Mouse (Mus musculus) intestine, embryonic 15.5 days (tissue): ENCODE measurements around the gene Fthl17f. TPM values are rescaled to one million over a fixed set of nuclear protein-coding genes. Genes with fewer than 3 reads are reported as not detected.
"Not testable (repeated sequence)": the region's sequence is repeated elsewhere in the genome, so short reads cannot be mapped to it uniquely, and the experiment has no call there.

Experiments used
- ATAC-seq: fragments of 200-750 bp; cut with Nextera tagmentation; 2 replicates; pipeline ENCODE4 v1.8.0; 2017; ENCODE audit warnings: moderate TSS enrichment, moderate library complexity
- H3K27ac ChIP-seq: fragments of 300-500 bp; sonication (generic); 2 replicates; pipeline ENCODE4 v1.5.1; 2015; ENCODE audit warnings: mild to moderate bottlenecking, inconsistent platforms
- H3K27me3 ChIP-seq: fragments of 300-500 bp; sonication (generic); replicated peaks from 2 replicates; pipeline ENCODE4 v1.6.1; 2015; ENCODE audit warnings: inconsistent platforms
- H3K36me3 ChIP-seq: fragments of 300-500 bp; sonication (generic); 2 replicates; pipeline ENCODE4 v1.6.1; 2015; ENCODE audit warnings: inconsistent platforms
- H3K4me1 ChIP-seq: fragments of 300-500 bp; sonication (generic); replicated peaks from 2 replicates; pipeline ENCODE4 v1.6.1; 2015; ENCODE audit warnings: inconsistent platforms
- H3K4me2 ChIP-seq: fragments of 300-500 bp; sonication (generic); replicated peaks from 2 replicates; pipeline ENCODE4 v1.6.1; 2015; ENCODE audit warnings: mild to moderate bottlenecking, inconsistent platforms
- H3K4me3 ChIP-seq: fragments of 300-500 bp; sonication (generic); replicated peaks from 2 replicates; pipeline ENCODE4 v1.5.1; 2015; ENCODE audit warnings: inconsistent platforms
- H3K9ac ChIP-seq: fragments of 300-500 bp; sonication (generic); 2 replicates; pipeline ENCODE4 v1.6.1; 2015; ENCODE audit warnings: inconsistent platforms
- H3K9me3 ChIP-seq: fragments of 300-500 bp; sonication (generic); 2 replicates; pipeline ENCODE4 v1.6.1; 2016; ENCODE audit warnings: inconsistent platforms
- WGBS: fragments of 180-500 bp; shearing (Covaris S2); methylation state at CpG from one replicate; pipeline ENCODE4 v1.1.7; 2015; 5-methylcytosine and 5-hydroxymethylcytosine counted together
- polyA plus RNA-seq: library from polyadenylated mRNA; unstranded; fragments of >200 nt; fragmentation: Nextera tagmentation; extraction: Ambion mirVana; gene quantifications from 2 replicates; pipeline ENCODE4 v1.2.1, GENCODE M21; 2015

The Fthl17f gene
- not detected in 2 replicates for polyA plus RNA-seq

- H3K9ac ChIP-seq, H3K9me3 ChIP-seq, H3K4me3 ChIP-seq, H3K36me3 ChIP-seq, ATAC-seq, H3K27ac ChIP-seq, H3K4me2 ChIP-seq, H3K4me1 ChIP-seq, H3K27me3 ChIP-seq: not testable (repeated sequence)
- 85% methylated on average over 11 of the region's 11 CpGs for WGBS
Observed at GRCm38 (mm10) chrX:9062715-9063114, at the start of gene Fthl17f. Gene Fthl17f, plus strand, starts transcription at chrX:9063015.

GRCm38 (mm10) chrX:9016079-9016478 is 46.7 kb upstream of the Fthl17f start:
- Histone ChIP-seq H3K27ac (no peak overlapping the region), H3K4me3 (no peak overlapping the region), H3K4me1 (no peaks in the 10 kb centered on the region), H3K27me3 (no peaks in the 10 kb centered on the region), H3K9me3 (no peaks in the 10 kb centered on the region), H3K9ac (no peak overlapping the region), H3K4me2 (no peak overlapping the region), H3K36me3 (no peaks in the 10 kb centered on the region)
- ATAC-seq: no peak
- 59% methylated on average over 1 of the region's 1 CpGs for WGBS

- no peaks in the 10 kb centered on the region for H3K36me3 ChIP-seq
- ATAC-seq: no peak
- no peak overlapping the region for H3K4me3 ChIP-seq
- WGBS: 59% methylated on average over 10 of the region's 10 CpGs
- H3K9ac ChIP-seq: no peak overlapping the region
- H3K27ac ChIP-seq: no peak overlapping the region
- no peaks in the 10 kb centered on the region for H3K4me1 ChIP-seq
- no peaks in the 10 kb centered on the region for H3K27me3 ChIP-seq
- H3K9me3 ChIP-seq: no peaks in the 10 kb centered on the region
- no peak overlapping the region for H3K4me2 ChIP-seq
Observed at GRCm38 (mm10) chrX:9019481-9019880, 43.3 kb upstream of the Fthl17f start.

- not testable (repeated sequence) for H3K4me2 ChIP-seq, H3K27me3 ChIP-seq, H3K4me3 ChIP-seq, H3K36me3 ChIP-seq, H3K27ac ChIP-seq, H3K9me3 ChIP-seq, H3K9ac ChIP-seq, ATAC-seq, H3K4me1 ChIP-seq
- WGBS: 100% methylated on average over 1 of the region's 10 CpGs
Observed at GRCm38 (mm10) chrX:9033193-9033592, 29.6 kb upstream of the Fthl17f start, which contains the start of gene Fthl17e. Gene Fthl17e, plus strand, starts transcription at chrX:9033493.

GRCm38 (mm10) chrX:9041611-9042010 is 21.2 kb upstream of the Fthl17f start:
- H3K9ac ChIP-seq, H3K27me3 ChIP-seq, H3K4me1 ChIP-seq: not testable (repeated sequence)

GRCm38 (mm10) chrX:9060952-9061351 is 1.9 kb upstream of the Fthl17f start:
- ATAC-seq, H3K4me2 ChIP-seq, H3K9ac ChIP-seq, H3K4me1 ChIP-seq, H3K27ac ChIP-seq, H3K27me3 ChIP-seq, H3K9me3 ChIP-seq, H3K4me3 ChIP-seq, H3K36me3 ChIP-seq: not testable (repeated sequence)
- WGBS: 27% methylated on average over 8 of the region's 9 CpGs

More at GRCm38 (mm10) chrX:9041611-9042010, 21.2 kb upstream of the Fthl17f start:
- H3K27ac ChIP-seq, H3K9me3 ChIP-seq, H3K4me3 ChIP-seq, H3K4me2 ChIP-seq, ATAC-seq, H3K36me3 ChIP-seq: not testable (repeated sequence)
- 35% methylated on average over 3 of the region's 4 CpGs for WGBS

GRCm38 (mm10) chrX:9062101-9062500 is 714 bp upstream of the Fthl17f start:
- Histone ChIP-seq H3K27me3 (no peaks in the 10 kb centered on the region), H3K4me1 (no peaks in the 10 kb centered on the region), H3K36me3 (no peaks in the 10 kb centered on the region), H3K9me3 (no peaks in the 10 kb centered on the region), H3K4me2 (no peak overlapping the region), H3K9ac (no peak overlapping the region), H3K27ac (no peak overlapping the region), H3K4me3 (no peak overlapping the region)
- 90% methylated on average over 4 of the region's 4 CpGs for WGBS
- ATAC-seq: no peak

GRCm38 (mm10) chrX:9077699-9078098 is 14.9 kb downstream of the Fthl17f start:
- H3K36me3 ChIP-seq, H3K4me3 ChIP-seq, H3K9me3 ChIP-seq, H3K27ac ChIP-seq, ATAC-seq, H3K4me2 ChIP-seq, H3K4me1 ChIP-seq, H3K9ac ChIP-seq, H3K27me3 ChIP-seq: not testable (repeated sequence)
- 29% methylated on average over 9 of the region's 10 CpGs for WGBS

- H3K27me3 ChIP-seq, ATAC-seq, H3K4me3 ChIP-seq, H3K27ac ChIP-seq, H3K9ac ChIP-seq, H3K36me3 ChIP-seq, H3K4me1 ChIP-seq, H3K9me3 ChIP-seq, H3K4me2 ChIP-seq: not testable (repeated sequence)
Observed at GRCm38 (mm10) chrX:9095066-9095465, 32.3 kb downstream of the Fthl17f start.

GRCm38 (mm10) chrX:9104262-9104661 is 41.4 kb downstream of the Fthl17f start, which contains the start of gene 4930402K13Rik:
Gene 4930402K13Rik, plus strand, starts transcription at chrX:9104562.
- Histone ChIP-seq H3K4me2 (no peak within 1 kb of the TSS), H3K4me1 (no peaks in the 10 kb centered on the region), H3K9ac (no peak within 1 kb of the TSS), H3K27me3 (no peaks in the 10 kb centered on the region), H3K9me3 (no peaks in the 10 kb centered on the region), H3K27ac (no peak within 1 kb of the TSS), H3K36me3 (no peaks in the 10 kb centered on the region), H3K4me3 (no peak within 1 kb of the TSS)
- ATAC-seq: no peak
- WGBS: 93% methylated on average over 6 of the region's 6 CpGs

GRCm38 (mm10) chrX:9110381-9110780 is 47.6 kb downstream of the Fthl17f start:
- no peak for ATAC-seq
- no peak overlapping the region for H3K27ac ChIP-seq
- WGBS: 52% methylated on average over 2 of the region's 2 CpGs
- no peak overlapping the region for H3K4me3 ChIP-seq
- H3K9me3 ChIP-seq: no peaks in the 10 kb centered on the region
- H3K4me1 ChIP-seq: no peaks in the 10 kb centered on the region
- H3K36me3 ChIP-seq: no peaks in the 10 kb centered on the region
- no peak overlapping the region for H3K4me2 ChIP-seq
- no peak overlapping the region for H3K9ac ChIP-seq
- H3K27me3 ChIP-seq: no peaks in the 10 kb centered on the region
